Mouse (Mus musculus): ENCODE measurements around the gene Tmem199. TPM values are rescaled to one million over a fixed set of nuclear protein-coding genes. Genes with fewer than 3 reads are reported as not detected.
A peak's percentile ranks its signal among the peaks of the same experiment; 100 is the strongest.

Tmem199 gene
- total RNA-seq, 2 experiments from 2014 or later, result 5.3 to 13.8 TPM

- ATAC-seq (replicated peaks; ENCODE audit: low FRiP score, poor library complexity, severe bottlenecking), result 0 out of 2 replicates have a peak, but pooled peaks have one; percentile 34
Measured at GRCm38 (mm10) chr11:78530001-78530400, 18.0 kb upstream of the Tmem199 start.

GRCm38 (mm10) chr11:78528714-78529113, 16.7 kb upstream of the Tmem199 start:
- no peak for ATAC-seq (replicated peaks; ENCODE audit: low FRiP score, poor library complexity, severe bottlenecking)

GRCm38 (mm10) chr11:78524838-78525237, 12.9 kb upstream of the Tmem199 start:
- ATAC-seq (replicated peaks; ENCODE audit: low FRiP score, poor library complexity, severe bottlenecking), result no peak

- ATAC-seq (replicated peaks; ENCODE audit: low FRiP score, poor library complexity, severe bottlenecking), result no peak
Measured at GRCm38 (mm10) chr11:78523241-78523955, 11.4 kb upstream of the Tmem199 start.

- ATAC-seq (replicated peaks; ENCODE audit: low FRiP score, poor library complexity, severe bottlenecking), result no peak
Measured at GRCm38 (mm10) chr11:78522481-78522997, 10.6 kb upstream of the Tmem199 start.

GRCm38 (mm10) chr11:78521880-78522279, 9.9 kb upstream of the Tmem199 start:
- no peak for ATAC-seq (replicated peaks; ENCODE audit: low FRiP score, poor library complexity, severe bottlenecking)

- no peak for ATAC-seq (replicated peaks; ENCODE audit: low FRiP score, poor library complexity, severe bottlenecking)
Measured at GRCm38 (mm10) chr11:78518931-78519330, 7.0 kb upstream of the Tmem199 start.

- ATAC-seq (replicated peaks; ENCODE audit: low FRiP score, poor library complexity, severe bottlenecking), result no peak
Measured at GRCm38 (mm10) chr11:78515549-78516325, 3.8 kb upstream of the Tmem199 start.

- no peak for ATAC-seq (replicated peaks; ENCODE audit: low FRiP score, poor library complexity, severe bottlenecking)
Measured at GRCm38 (mm10) chr11:78513106-78513790, 1.3 kb upstream of the Tmem199 start.

GRCm38 (mm10) chr11:78509148-78509547, 2.8 kb downstream of the Tmem199 start:
- ATAC-seq (replicated peaks; ENCODE audit: low FRiP score, poor library complexity, severe bottlenecking), result no peak

GRCm38 (mm10) chr11:78505430-78505829, 6.5 kb downstream of the Tmem199 start:
- no peak for ATAC-seq (replicated peaks; ENCODE audit: low FRiP score, poor library complexity, severe bottlenecking)

- ATAC-seq (replicated peaks; ENCODE audit: low FRiP score, poor library complexity, severe bottlenecking), result no peak
Measured at GRCm38 (mm10) chr11:78502909-78503650, 8.9 kb downstream of the Tmem199 start, which contains the start of gene Sebox. Gene Sebox (plus strand): TSS chr11:78503447.

GRCm38 (mm10) chr11:78501529-78501928, 10.4 kb downstream of the Tmem199 start:
- no peak for ATAC-seq (replicated peaks; ENCODE audit: low FRiP score, poor library complexity, severe bottlenecking)

- ATAC-seq (replicated peaks; ENCODE audit: low FRiP score, poor library complexity, severe bottlenecking), result no peak
Measured at GRCm38 (mm10) chr11:78500623-78501202, 11.3 kb downstream of the Tmem199 start.

GRCm38 (mm10) chr11:78499543-78499942, 12.4 kb downstream of the Tmem199 start:
- ATAC-seq (replicated peaks; ENCODE audit: low FRiP score, poor library complexity, severe bottlenecking), result no peak

GRCm38 (mm10) chr11:78499004-78499403, 13.0 kb downstream of the Tmem199 start, which contains the start of gene Vtn:
Gene Vtn (plus strand): TSS chr11:78499091.
- ATAC-seq (replicated peaks; ENCODE audit: low FRiP score, poor library complexity, severe bottlenecking), result no peak

GRCm38 (mm10) chr11:78497544-78498522, 14.1 kb downstream of the Tmem199 start, which contains the start of gene Sarm1:
Gene Sarm1 (minus strand): TSS chr11:78497754.
- ATAC-seq (replicated peaks; ENCODE audit: low FRiP score, poor library complexity, severe bottlenecking), result peak; percentile 95

GRCm38 (mm10) chr11:78497071-78497541, 14.9 kb downstream of the Tmem199 start:
- ATAC-seq (replicated peaks; ENCODE audit: low FRiP score, poor library complexity, severe bottlenecking), result no peak

Data from erythroblast, adult 5-6 weeks (primary cell).